Mouse (Mus musculus): ENCODE data around the gene Lrch3.
"Not testable (repeated sequence)": the region's sequence is repeated elsewhere in the genome, so short reads cannot be mapped to it uniquely, and the experiment has no call there.

Gene Lrch3

GRCm38 (mm10) chr16:33055655-33056054 lies 141.8 kb downstream of the Lrch3 start:
- no peak for DNase-seq (ENCODE audit: low spot score)

- DNase-seq (ENCODE audit: low spot score): peak; percentile 86
Measured at GRCm38 (mm10) chr16:33056095-33056785, 142.3 kb downstream of the Lrch3 start, which contains the start of the genes Iqcg and Rpl35a. Iqcg (minus strand) TSS chr16:33056218. Rpl35a (plus strand) TSS chr16:33056453.

DNA sequence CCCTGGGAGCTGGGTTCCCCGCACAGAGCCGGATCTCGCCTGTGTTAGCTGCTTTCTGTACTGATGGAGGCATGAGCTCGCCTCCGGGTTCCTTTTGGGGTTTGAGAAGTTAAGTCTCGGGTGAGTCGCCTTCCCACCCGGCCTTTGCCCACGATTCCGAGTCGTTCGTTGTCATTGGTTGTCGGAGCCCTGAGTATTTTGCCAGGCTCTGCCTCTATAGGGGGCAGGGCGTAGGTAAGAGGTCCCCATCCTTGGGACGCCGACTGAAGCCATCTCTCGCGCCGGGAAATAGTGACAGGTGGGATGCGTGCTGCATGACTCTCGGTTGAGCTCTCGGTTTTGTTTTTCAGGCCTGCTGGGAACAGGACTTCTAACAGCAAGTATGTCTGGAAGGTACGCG lies 142.9 kb downstream of the Lrch3 start:
- peak; percentile 36 for DNase-seq (ENCODE audit: low spot score)

GRCm38 (mm10) chr16:33058033-33058432 lies 144.1 kb downstream of the Lrch3 start:
- no peak for DNase-seq (ENCODE audit: low spot score)

GRCm38 (mm10) chr16:33058656-33059055 lies 144.8 kb downstream of the Lrch3 start:
- DNase-seq (ENCODE audit: low spot score): not testable (repeated sequence)

- DNase-seq (ENCODE audit: low spot score): no peak
Measured at GRCm38 (mm10) chr16:33059471-33059870, 145.6 kb downstream of the Lrch3 start.

- DNase-seq (ENCODE audit: low spot score): no peak
Measured at GRCm38 (mm10) chr16:33060926-33061325, 147.0 kb downstream of the Lrch3 start.

DNA sequence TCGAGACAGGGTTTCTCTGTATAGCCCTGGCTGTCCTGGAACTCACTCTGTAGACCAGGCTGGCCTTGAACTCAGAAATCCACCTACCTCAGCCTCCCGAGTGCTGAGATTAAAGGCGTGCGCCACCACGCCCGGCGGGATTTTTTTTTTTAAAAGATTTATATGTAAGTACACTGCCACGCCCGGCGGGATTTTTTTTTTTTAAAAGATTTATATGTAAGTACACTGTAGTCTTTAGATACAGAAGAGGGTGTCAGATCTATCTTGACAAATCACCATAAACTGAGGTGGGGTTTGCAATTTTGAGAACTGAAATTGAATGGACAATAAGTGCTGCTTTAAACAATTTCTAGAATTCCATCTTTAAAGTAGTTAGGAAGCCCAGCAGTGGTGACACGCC lies 147.5 kb downstream of the Lrch3 start:
- DNase-seq (ENCODE audit: low spot score): no peak

- DNase-seq (ENCODE audit: low spot score): peak; percentile 91
Measured at GRCm38 (mm10) chr16:33062024-33062681, 148.3 kb downstream of the Lrch3 start, which contains the start of gene Lmln. Lmln (plus strand) TSS chr16:33062521.

DNA sequence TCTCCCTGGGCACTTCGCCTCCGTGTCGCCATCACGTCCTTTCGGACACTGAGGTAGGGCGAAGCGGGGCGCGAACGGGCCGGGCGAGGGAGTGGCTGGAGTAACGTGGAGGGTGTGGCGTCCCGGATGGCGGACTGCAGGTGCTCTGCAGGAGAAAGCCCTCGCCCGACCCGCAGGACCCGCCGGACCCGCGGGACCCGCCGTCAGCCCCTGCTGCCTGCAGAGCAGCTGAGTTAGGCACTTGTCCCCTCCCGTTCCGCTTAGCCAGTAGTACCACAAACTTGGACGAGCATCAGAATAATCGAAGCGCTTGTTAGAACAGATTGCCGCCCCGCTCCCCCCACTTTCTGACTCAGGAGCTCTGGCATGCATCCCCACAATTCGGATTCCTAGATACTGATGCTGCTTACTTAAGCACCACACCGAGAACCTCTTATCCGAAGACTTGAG lies 148.8 kb downstream of the Lrch3 start:
- DNase-seq (ENCODE audit: low spot score): no peak

GRCm38 (mm10) chr16:33063267-33063666 lies 149.4 kb downstream of the Lrch3 start:
- DNase-seq (ENCODE audit: low spot score): peak; percentile 18

- DNase-seq (ENCODE audit: low spot score): no peak
Measured at GRCm38 (mm10) chr16:33064636-33065035, 150.7 kb downstream of the Lrch3 start.
